Comparison of ENCODE assay signal across 9 mouse cellular contexts in genomic region chr5:98180888-98181635, GRCm38 (mm10). TPM values are rescaled to one million over a fixed set of nuclear protein-coding genes. Genes with fewer than 3 reads are reported as not detected.
DNase-seq lines count a peak whose midpoint lies in the region; ATAC-seq and TF ChIP-seq lines count a peak whose summit lies in the region.
"Had no signal": no experiment of that assay in that cellular context is flagged by ENCODE, and none has a peak within 500 bp of the region (broad histone marks: within the 10 kb centered on the region; RNA-seq: fewer than 3 reads in every experiment).

No protein-coding gene starts in this region.

- H3K4me1 ChIP-seq in hindbrain, embryonic 13.5 days (replicated peaks) = peaks cover 56% of the 10 kb centered on the region

- peak overlapping the region; percentile 79 for H3K4me2 ChIP-seq in hindbrain, embryonic 13.5 days
- H3K4me2 ChIP-seq in myocyte (ENCODE audit: low read depth) = peak overlapping the region; percentile 22

- no peak for TF ChIP-seq CTCF in gastrocnemius, adult 2 months (IDR thresholded peaks at IDR 0.05)

- peak overlapping the region; percentile 34 for H3ac ChIP-seq in myocyte (ENCODE audit: control insufficient read depth, insufficient read length)

- intact Hi-C loops in gastrocnemius, adult 2 months (cut with DNase I) = loop anchor here (10.0 kb wide), 1 partner anchor 1056 kb away; no protein-coding TSS in a partner anchor

- TF ChIP-seq POLR2A in myocyte (IDR thresholded peaks at IDR 0.05; ENCODE audit: insufficient read length, low read depth) = no peak

- under 1% methylated on average over 27 of the region's 27 CpGs for WGBS in hindbrain, embryonic 13.5 days

- H3K27me3 ChIP-seq in hindbrain, embryonic 13.5 days = peaks cover 74% of the 10 kb centered on the region
- no peaks in the 10 kb centered on the region for H3K27me3 ChIP-seq in myocyte (ENCODE audit: control insufficient read depth, insufficient read depth, insufficient read length)

- peak; percentile 40 for ATAC-seq in hindbrain, embryonic 13.5 days (ENCODE audit: low FRiP score)
- no peak for ATAC-seq in monocyte, adult 5-6 weeks (replicated peaks; ENCODE audit: insufficient number of reproducible peaks, low FRiP score, low TSS enrichment, poor library complexity, severe bottlenecking)

- peak; percentile 37 for DNase-seq in gastrocnemius, adult 2 months
- no peak for DNase-seq in gastrocnemius, adult 18-20 months (ENCODE audit: low spot score)
- peak; percentile 46 to 52 for DNase-seq in right cerebral cortex, postnatal 10 days (ENCODE audit: low spot score in 2 of 2)
- no peak for DNase-seq in right cerebral cortex, postnatal 25 days
- DNase-seq in adrenal gland, postnatal 36 days = no peak

- H3K4me3 ChIP-seq in gastrocnemius, adult 2 months = peak overlapping the region; percentile 66
- peak overlapping the region; percentile 56 for H3K4me3 ChIP-seq in hindbrain, embryonic 13.5 days
- H3K4me3 ChIP-seq in myocyte = no peak overlapping the region

- H3K27ac ChIP-seq in gastrocnemius, adult 2 months = peak overlapping the region; percentile 24; the same call in 1 of the 2 replicates
- peak overlapping the region; percentile 89 for H3K27ac ChIP-seq in hindbrain, embryonic 13.5 days

- H3K9ac ChIP-seq in hindbrain, embryonic 13.5 days = peak overlapping the region; percentile 74

- H3K9me3 ChIP-seq in hindbrain, embryonic 13.5 days = no peaks in the 10 kb centered on the region

- no peaks in the 10 kb centered on the region for H3K36me3 ChIP-seq in hindbrain, embryonic 13.5 days
- no peaks in the 10 kb centered on the region for H3K36me3 ChIP-seq in myocyte (ENCODE audit: control insufficient read depth, insufficient read depth)

- H3K79me2 ChIP-seq in myocyte (ENCODE audit: control insufficient read depth, insufficient read depth) = no peaks in the 10 kb centered on the region

TF ChIP-seq in myocyte, 11 proteins besides CTCF, POLR2A, EP300 and RAD21:
- TF ChIP-seq TCF12 (IDR thresholded peaks at IDR 0.05; ENCODE audit: insufficient read depth, poor library complexity, severe bottlenecking) = no peak
- TF ChIP-seq MAX (IDR thresholded peaks at IDR 0.05; ENCODE audit: low read depth) = no peak
- no peak for TF ChIP-seq MYOG (IDR thresholded peaks at IDR 0.05; ENCODE audit: control insufficient read depth in 1 of 3, insufficient read depth in 1 of 3, insufficient read length in 2 of 3, low read depth in 2 of 3)
- no peak for TF ChIP-seq TCF3 (IDR thresholded peaks at IDR 0.05; ENCODE audit: insufficient read length, low read depth)
- TF ChIP-seq USF1 (IDR thresholded peaks at IDR 0.05; ENCODE audit: low read depth) = no peak
- no peak for TF ChIP-seq POLR2AphosphoS2 (IDR thresholded peaks at IDR 0.05; ENCODE audit: insufficient read length, low read depth)
- TF ChIP-seq REST (IDR thresholded peaks at IDR 0.05; ENCODE audit: insufficient read depth, insufficient read length) = no peak
- no peak for TF ChIP-seq E2F4 (IDR thresholded peaks at IDR 0.05; ENCODE audit: insufficient read depth)
- no peak for TF ChIP-seq CEBPB (IDR thresholded peaks at IDR 0.05; ENCODE audit: insufficient read depth, poor library complexity, severe bottlenecking)
- no peak for TF ChIP-seq SRF (IDR thresholded peaks at IDR 0.05; ENCODE audit: control insufficient read depth, insufficient read length, low read depth)

RNA-seq across cellular contexts. Expression of gene Prdm8, which starts 14.1 kb away (rescaled TPM):
- total RNA-seq in gastrocnemius, adult 2 months (2021) = 1 to 10 TPM in 1 of 2 experiments, under 1 TPM in 1; 0.73 to 1.4 TPM
- 1 to 10 TPM in 1 of 2 experiments, under 1 TPM in 1; 0.55 to 1.2 TPM for total RNA-seq in gastrocnemius, adult 18-20 months (2021)
- 2.4 and 2.5 TPM in 2 replicates for polyA plus RNA-seq in hindbrain, embryonic 13.5 days (2015; fragmentation: Nextera tagmentation; extraction: Ambion mirVana)
- 1.5 TPM for polyA plus RNA-seq in myocyte (2012; fragmentation: generic; extraction: Trizol)
- 0.19 TPM in 1 of 3 replicates, not detected in the others for total RNA-seq in monocyte, adult 5-6 weeks (2017)
- under 1 TPM in 1 of 2 experiments, not detected in 1; 0.10 TPM for total RNA-seq in adrenal gland, postnatal 36 days (2021)
- total RNA-seq: liver, adult 2 months had no signal
- polyA plus RNA-seq: liver, adult 2 months had no signal

Comparison
In these comparisons a context has a peak if more than half of its experiments do, and no peak if none do; other contexts are left out.
1. DNase-seq: peak in gastrocnemius, adult 2 months (single experiment) and right cerebral cortex, postnatal 10 days (2 of 2); none in gastrocnemius, adult 18-20 months (single experiment), right cerebral cortex, postnatal 25 days (single experiment) and adrenal gland, postnatal 36 days (0 of 2).